Mouse (Mus musculus) brown adipose tissue, adult 24 weeks (tissue): ENCODE results near the gene Syne3. TPM values are rescaled to one million over a fixed set of nuclear protein-coding genes. Genes with fewer than 3 reads are reported as not detected.

ENCODE experiments used
- H3K27ac ChIP-seq: fragments of 200-500 bp; replicated peaks from 2 replicates; pipeline ENCODE4 v1.5.1; 2012; ENCODE audit warnings: low read depth, mild to moderate bottlenecking, low read length
- H3K4me1 ChIP-seq: fragments of 200-500 bp; 2 replicates; pipeline ENCODE4 v1.6.1; 2012; ENCODE audit warnings: low read length, mixed read lengths; ENCODE audit not compliant: control insufficient read depth, insufficient read depth, insufficient read length
- H3K4me3 ChIP-seq: fragments of 200-500 bp; 2 replicates; pipeline ENCODE4 v1.5.1; 2012; ENCODE audit warnings: low read depth, mild to moderate bottlenecking, low read length, moderate library complexity; ENCODE audit not compliant: insufficient read depth
- polyA plus RNA-seq: library from polyadenylated mRNA; stranded (reverse); fragments of >200 nt; gene quantifications from 2 replicates; pipeline ENCODE4 v1.2.4, GENCODE M21; 2012; ENCODE audit not compliant: missing spikeins, insufficient read depth, insufficient read length

Syne3 gene
- polyA plus RNA-seq, 1 experiment: 3.3 TPM

GRCm38 (mm10) chr12:105012314-105012713 is 2.7 kb upstream of the Syne3 start:
- H3K4me3 ChIP-seq: no peak overlapping the region

GRCm38 (mm10) chr12:105011589-105011988 is 2.0 kb upstream of the Syne3 start:
- peaks cover 8% of the 10 kb centered on the region for H3K4me1 ChIP-seq
- H3K4me3 ChIP-seq: no peak overlapping the region
- H3K27ac ChIP-seq: no peak overlapping the region

More at GRCm38 (mm10) chr12:105012314-105012713, 2.7 kb upstream of the Syne3 start:
- Histone ChIP-seq H3K27ac (no peak overlapping the region), H3K4me1 (peaks cover 8% of the 10 kb centered on the region)

- 0 out of 2 replicates have a peak overlapping the region, but pooled peaks have one; percentile 23 for H3K27ac ChIP-seq
Observed at GRCm38 (mm10) chr12:105010213-105010790, 693 bp upstream of the Syne3 start.

GRCm38 (mm10) chr12:105008752-105009178 is 844 bp downstream of the Syne3 start:
- Histone ChIP-seq H3K4me3 (peak overlapping the region; percentile 89), H3K27ac (peak overlapping the region; percentile 5; the same call in 1 of the 2 replicates), H3K4me1 (peaks cover 14% of the 10 kb centered on the region)

More at GRCm38 (mm10) chr12:105010213-105010790, 693 bp upstream of the Syne3 start:
- peak overlapping the region; percentile 89 for H3K4me3 ChIP-seq
- H3K4me1 ChIP-seq: peaks cover 8% of the 10 kb centered on the region

GRCm38 (mm10) chr12:105008150-105008549 is 1.5 kb downstream of the Syne3 start:
- no peak overlapping the region for H3K27ac ChIP-seq

GRCm38 (mm10) chr12:105005715-105005972 is 4.0 kb downstream of the Syne3 start:
- H3K4me3 ChIP-seq: no peak overlapping the region
- peaks cover 36% of the 10 kb centered on the region for H3K4me1 ChIP-seq
- H3K27ac ChIP-seq: 0 out of 2 replicates have a peak overlapping the region, but pooled peaks have one; percentile 16

More at GRCm38 (mm10) chr12:105008150-105008549, 1.5 kb downstream of the Syne3 start:
- Histone ChIP-seq H3K4me3 (peak overlapping the region; percentile 89; the same call in 1 of the 2 replicates), H3K4me1 (peaks cover 15% of the 10 kb centered on the region)

- Histone ChIP-seq H3K4me3 (no peak overlapping the region), H3K4me1 (peaks cover 41% of the 10 kb centered on the region), H3K27ac (peak overlapping the region; percentile 23)
Observed at GRCm38 (mm10) chr12:105004956-105005714, 4.5 kb downstream of the Syne3 start.

- Histone ChIP-seq H3K4me1 (peaks cover 44% of the 10 kb centered on the region), H3K27ac (no peak overlapping the region), H3K4me3 (no peak overlapping the region)
Observed at GRCm38 (mm10) chr12:105003715-105004114, 5.9 kb downstream of the Syne3 start.

GRCm38 (mm10) chr12:105003158-105003557 is 6.5 kb downstream of the Syne3 start:
- H3K4me1 ChIP-seq: peaks cover 39% of the 10 kb centered on the region
- no peak overlapping the region for H3K4me3 ChIP-seq
- H3K27ac ChIP-seq: no peak overlapping the region

- H3K4me3 ChIP-seq: no peak overlapping the region
- H3K4me1 ChIP-seq: peaks cover 38% of the 10 kb centered on the region
- no peak overlapping the region for H3K27ac ChIP-seq
Observed at GRCm38 (mm10) chr12:105002340-105003132, 7.1 kb downstream of the Syne3 start.

GRCm38 (mm10) chr12:105001317-105001716 is 8.3 kb downstream of the Syne3 start:
- Histone ChIP-seq H3K27ac (peak overlapping the region; percentile 24), H3K4me1 (peaks cover 38% of the 10 kb centered on the region), H3K4me3 (no peak overlapping the region)

GRCm38 (mm10) chr12:105000487-105001283 is 8.9 kb downstream of the Syne3 start:
- H3K27ac ChIP-seq: 0 out of 2 replicates have a peak overlapping the region, but pooled peaks have one; percentile 33
- no peak overlapping the region for H3K4me3 ChIP-seq
- peaks cover 38% of the 10 kb centered on the region for H3K4me1 ChIP-seq

GRCm38 (mm10) chr12:104999171-104999570 is 10.4 kb downstream of the Syne3 start:
- H3K4me1 ChIP-seq: peaks cover 38% of the 10 kb centered on the region
- H3K4me3 ChIP-seq: no peak overlapping the region
- H3K27ac ChIP-seq: no peak overlapping the region

- H3K4me1 ChIP-seq: peaks cover 38% of the 10 kb centered on the region
- H3K27ac ChIP-seq: no peak overlapping the region
- no peak overlapping the region for H3K4me3 ChIP-seq
Observed at GRCm38 (mm10) chr12:104998541-104998940, 11.1 kb downstream of the Syne3 start.
